Mouse (Mus musculus) heart, adult 8-10 months (tissue): ENCODE data around the gene Inip. TPM values are rescaled to one million over a fixed set of nuclear protein-coding genes. Genes with fewer than 3 reads are reported as not detected.
"Not testable (repeated sequence)": the region's sequence is repeated elsewhere in the genome, so short reads cannot be mapped to it uniquely, and the experiment has no call there.

Source experiments
- DNase-seq: peaks from one replicate; pipeline ENCODE4 v3.0.0; 2022; ENCODE audit warnings: low spot score
- total RNA-seq, 4 experiments: library from RNA; stranded (reverse); gene quantifications; 2 replicates each; pipeline ENCODE4 v1.2.4; 2022

The Inip gene
- total RNA-seq, 4 experiments from 2014 or later = 9.4 to 12.3 (median 10.8) TPM

DNA sequence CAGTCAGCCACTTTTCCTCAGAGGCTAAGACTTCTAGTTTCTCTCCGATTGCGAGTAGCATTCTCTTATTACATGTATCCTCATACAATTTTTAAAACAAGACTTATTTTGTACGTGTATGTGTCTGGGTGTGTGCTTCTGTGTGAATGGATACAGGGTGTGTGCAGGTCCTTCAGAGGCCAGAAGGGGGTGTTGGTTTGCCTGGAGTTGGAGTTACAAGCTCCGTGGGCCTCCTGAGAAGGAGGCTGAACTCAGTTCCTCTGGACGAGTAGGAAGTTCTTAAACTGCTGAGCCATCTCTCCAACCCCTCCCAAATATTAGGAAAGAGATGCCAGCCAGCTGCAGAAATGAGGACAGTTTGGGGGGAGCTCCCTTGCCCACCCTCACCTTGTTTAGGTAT lies 7.0 kb upstream of the Inip start:
- no peak for DNase-seq

DNA sequence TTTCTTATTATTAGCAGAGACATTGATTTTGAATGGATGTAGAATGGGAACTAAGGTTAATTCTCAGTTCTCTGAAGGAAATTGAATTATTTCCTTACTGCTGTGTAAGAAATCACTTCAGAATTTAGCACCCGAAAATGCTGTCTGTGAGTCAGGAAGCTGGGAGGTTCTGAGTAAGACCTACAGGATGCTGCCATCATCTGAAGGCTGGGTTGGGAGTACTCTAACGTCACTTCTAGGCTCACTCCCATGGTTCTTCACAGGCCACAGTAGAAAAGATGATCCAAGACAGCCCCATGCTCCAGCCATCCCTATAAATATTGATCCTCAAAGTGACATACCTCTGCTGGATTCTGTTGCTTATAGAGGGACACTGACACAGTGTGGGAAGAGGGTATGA lies 6.1 kb upstream of the Inip start:
- DNase-seq = no peak

DNA sequence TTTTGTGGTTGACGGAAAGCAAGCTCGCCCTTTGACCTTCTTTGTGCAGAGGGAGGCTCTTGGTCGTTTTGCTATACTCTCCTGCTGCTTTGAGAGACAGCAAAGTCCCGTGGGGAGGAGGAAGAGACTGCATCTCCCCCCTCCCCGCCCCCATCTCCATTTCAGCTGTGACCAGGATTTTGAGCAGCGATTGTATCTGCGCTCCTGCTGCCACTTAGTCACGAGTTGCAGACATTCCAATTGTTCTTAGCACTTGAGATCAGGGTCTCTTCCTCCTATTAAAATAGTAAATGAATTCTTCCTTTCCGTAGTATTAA lies 5.4 kb upstream of the Inip start:
- no peak for DNase-seq

DNA sequence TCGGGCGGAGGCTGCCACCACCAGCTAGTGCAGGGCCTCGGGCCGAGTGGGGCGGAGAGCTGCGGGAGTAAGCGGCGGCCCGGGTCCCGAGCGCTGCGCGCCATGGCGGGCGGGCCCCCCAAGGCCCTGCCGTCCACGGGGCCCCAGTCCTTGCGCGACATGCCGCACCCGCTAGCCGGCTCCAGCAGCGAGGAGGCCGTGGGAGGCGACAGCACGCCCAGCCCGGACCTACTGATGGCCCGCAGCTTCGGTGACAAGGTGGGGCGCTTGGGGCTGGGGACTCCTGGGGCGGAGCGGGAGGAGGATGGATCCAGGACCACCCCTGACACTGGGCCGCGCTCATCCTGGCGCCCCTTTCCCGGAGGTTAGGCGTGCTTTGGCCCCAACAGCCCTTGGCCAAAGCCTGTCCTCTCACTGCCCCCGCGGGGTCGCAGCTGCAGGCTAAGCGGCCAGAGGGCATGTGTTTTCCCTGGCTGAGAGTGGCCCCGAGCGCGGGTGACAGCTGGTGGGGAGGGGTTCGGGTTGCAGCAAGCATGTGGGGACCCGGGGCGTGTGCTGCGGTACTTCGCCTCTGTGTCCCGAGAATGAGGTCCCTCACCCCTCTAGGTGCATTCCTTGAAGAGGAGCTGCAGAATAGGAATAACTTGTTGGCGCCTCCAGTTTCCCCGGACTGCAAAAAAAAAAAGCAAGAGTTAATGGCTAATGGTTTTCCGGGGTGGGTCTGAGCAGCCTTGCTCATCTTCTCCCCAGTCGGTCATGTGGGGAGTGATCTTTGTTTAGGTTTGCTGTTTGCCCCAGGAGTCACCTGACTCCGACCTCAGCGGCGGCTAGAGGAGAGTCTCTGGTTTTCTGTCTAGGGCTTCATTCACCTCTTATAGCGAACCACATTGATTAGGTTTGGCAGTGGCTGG lies 4.8 kb upstream of the Inip start:
- DNase-seq = no peak

DNA sequence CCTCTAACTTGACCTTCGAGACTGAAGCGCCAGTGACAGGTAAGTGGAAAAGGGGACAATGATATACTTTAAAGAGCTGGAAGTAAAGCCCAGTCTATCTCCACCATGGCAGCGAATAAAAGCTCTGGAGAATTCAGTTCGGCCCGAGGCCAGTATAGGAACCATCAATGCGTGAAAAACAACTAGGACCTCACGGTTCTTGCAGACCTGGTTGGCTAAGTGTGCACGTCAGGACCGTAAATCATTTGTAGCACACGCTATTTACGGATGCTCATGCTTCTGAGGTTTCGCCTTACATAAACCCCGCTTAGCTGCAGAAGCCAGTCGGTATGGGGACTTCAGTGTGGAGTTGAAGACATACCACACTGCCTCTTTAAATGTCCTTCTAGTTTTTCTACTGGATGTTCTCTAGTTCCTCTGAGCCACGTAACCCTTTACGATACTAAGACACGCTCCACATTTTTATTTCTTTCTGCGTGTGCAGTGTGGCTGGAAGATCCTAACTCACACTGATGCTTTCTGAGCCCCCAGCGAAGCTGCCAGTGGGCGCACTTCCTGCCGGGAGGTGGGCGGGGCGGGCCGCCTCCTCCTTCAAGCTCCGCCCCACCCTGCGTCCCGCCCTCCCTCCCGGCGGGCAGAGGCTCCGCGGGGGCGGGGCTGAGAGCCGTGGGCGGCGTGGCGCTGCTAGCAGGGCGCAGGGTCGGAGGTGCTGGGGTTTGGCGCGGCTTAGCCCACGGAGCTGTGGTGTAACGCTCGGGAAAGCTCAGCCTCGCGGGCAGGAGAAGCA lies 4.0 kb upstream of the Inip start, which contains the start of gene Snx30:
TSS of gene Snx30 (plus strand) at position 660 of the 787 bp plus-strand sequence.
- peak; percentile 82 for DNase-seq

DNA sequence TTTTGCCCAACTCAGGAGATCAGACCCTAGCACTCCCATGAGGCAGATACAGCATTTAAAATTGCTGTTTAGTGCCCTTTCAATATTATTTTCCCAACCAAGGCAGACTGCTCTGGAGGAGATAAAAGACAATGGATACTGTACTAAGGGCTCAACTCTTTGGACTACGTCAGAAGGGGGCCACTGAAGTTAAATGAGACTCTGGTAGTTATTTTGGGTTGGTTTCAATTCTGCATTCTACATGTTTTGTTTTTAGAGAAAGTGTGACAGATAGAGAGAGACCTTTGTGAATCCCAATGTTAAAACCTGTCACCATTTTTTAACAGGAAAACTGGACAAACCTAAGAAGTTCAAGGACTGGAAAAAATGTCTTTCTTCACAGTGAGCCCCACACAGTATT lies 3.4 kb upstream of the Inip start:
- DNase-seq = no peak

DNA sequence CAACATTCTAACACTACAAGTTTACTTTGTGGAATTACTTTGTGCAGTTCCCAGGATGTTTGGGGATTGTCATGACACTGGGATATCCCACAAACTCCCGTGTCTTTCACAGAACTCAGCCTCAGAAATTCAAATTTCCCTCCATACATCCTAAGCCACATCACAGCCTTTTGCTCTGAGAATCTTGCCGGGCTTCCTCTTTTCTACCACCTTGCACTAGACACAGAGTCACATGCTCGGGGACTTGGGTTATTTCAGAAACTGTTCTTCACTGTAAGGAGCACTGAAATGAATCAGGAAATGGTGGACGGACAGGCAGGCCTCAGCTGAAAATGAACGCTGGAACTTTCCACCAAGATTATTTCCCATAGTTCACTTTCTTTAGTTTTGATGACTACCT lies 2.0 kb upstream of the Inip start:
- DNase-seq = no peak

DNA sequence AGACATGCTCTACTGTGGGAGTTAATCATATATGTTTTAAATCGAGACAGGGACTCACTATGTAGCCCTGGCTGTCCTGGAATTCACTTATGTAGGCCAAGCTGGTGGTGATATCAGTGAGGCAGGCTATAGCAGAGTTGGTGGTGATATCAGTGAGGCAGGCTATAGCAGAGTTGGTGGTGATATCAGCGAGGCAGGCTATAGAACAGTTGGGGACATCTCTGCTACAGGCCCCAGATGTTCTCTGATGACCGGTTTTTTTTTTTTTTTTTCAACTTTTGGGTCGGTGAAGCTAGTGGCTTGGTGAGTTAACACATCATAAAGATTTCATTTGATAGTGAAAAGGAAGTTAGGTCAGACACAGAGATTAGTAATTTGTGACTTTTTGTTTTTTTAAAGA lies 1.4 kb upstream of the Inip start:
- no peak for DNase-seq

DNA sequence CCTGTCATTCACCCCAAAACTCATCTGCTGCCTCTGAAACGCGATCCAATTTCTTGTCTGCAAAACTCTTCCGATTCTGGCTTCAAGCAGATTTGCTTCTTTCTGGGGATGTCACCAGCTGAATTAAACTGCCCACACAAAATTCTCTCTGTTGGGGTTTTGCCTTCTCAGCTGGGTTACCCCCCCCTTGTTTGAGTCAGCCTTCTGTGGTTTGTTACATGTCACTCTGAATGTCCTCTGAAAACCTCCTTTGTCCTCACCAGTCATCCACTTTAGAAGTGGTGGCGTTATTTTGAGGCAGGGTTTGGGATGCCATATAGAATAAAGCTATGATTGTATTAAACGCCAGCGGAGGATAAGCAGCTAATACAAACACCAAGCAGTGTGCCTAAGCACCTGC lies 718 bp upstream of the Inip start:
- DNase-seq = no peak

DNA sequence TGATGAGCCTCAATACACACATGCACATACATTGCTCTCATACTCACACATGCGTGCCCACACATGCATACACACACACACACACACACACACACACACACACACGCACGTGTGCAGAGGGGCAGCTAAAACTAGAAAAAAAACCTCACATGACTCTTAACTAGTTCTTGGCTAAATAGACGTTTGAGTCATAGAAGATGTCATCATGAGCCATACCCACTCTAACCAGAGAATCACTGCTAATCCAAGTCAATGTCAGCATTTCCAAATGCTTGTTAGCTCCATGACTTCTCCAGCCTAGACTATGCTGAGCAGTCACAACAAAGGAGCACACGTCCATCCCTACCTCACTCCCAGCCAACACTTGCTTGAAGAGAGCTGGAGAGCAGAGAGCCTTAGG lies 1.2 kb downstream of the Inip start:
- no peak for DNase-seq

DNA sequence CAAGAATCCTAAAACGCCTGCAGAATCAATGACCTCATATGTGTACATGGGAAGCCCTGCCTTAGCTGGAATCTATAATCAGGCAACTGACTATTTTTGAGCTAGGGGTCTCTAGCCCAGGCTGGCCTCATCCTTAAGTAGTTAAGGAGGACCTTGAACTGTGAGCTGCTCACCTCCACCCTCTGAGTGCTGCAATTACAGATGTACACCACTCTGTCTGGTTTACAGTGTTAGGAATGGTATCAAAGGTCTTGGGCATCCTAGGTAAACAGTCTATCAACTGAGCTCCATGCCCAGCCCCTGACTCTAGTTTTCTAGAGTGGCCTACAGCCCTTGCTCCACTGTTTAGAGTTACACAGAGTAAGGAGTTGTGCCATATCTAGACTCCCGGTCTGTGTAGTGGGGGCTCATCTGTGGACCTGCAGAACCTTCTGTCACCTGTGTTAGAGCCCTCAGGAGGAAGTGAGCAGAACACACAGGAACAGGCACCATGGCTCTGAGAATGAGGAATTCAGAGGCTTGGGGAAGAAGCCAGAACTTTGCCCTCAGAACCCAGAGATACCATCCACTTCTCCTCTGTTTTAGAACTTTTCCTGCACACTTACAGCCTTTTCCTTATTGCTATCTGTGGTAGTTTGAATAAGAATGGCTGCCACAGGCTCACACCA lies 5.5 kb downstream of the Inip start:
- DNase-seq = no peak

DNA sequence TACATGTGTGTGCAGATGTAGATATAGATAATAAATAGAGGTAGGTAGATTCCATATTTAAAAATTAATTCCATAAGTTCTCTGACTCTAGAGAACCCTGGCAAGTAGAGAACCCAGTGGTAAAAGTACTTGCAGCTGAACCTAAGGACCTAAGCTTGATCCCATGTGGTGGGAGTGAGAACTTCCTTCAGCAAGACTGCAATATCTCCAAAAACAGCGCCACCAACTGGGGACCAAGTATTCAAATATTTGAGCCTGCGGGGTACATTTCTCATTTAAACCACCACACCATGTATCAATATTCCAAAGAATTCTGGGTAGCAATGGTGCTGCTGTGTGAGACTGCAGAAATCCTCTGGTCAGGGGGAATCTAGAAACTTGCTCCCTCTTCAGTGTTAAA lies 7.3 kb downstream of the Inip start:
- DNase-seq = no peak

DNA sequence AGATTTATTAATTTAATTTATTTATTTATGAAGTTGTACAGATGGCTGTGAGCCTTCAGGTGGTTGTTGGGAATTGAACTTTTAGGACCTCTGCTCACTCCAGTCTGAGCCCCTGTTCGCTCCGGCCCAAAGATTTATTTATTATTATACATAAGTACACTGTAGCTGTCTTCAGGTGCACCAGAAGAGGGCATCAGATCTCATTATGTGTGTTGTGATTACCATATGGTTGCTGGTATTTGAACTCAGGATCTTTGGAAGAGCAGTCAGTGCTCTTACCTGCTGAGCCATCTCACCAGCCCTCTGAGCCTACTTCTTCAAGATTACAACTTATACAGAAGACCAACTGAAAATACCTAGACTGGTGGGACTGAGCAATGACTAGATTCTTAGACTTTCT lies 7.8 kb downstream of the Inip start:
- not testable (repeated sequence) for DNase-seq

DNA sequence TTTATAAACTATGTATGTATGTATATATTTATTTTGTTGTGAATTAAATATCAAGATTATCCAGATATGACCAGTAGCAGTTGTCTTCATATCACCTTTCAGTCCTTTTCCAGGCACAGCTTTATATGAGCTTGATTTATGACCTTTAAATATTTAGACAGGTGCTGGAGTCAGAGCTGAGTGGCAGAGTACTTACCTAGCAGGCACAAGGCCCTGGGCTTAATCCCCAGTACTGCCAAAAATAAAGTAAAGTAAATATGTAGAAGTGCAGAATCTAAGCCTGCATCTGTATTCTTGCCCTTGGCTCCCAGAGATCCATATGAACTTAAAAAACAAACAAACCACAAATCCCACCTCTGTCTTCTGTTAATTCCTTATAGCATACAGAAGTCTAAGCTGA lies 12.4 kb downstream of the Inip start:
- DNase-seq = no peak

DNA sequence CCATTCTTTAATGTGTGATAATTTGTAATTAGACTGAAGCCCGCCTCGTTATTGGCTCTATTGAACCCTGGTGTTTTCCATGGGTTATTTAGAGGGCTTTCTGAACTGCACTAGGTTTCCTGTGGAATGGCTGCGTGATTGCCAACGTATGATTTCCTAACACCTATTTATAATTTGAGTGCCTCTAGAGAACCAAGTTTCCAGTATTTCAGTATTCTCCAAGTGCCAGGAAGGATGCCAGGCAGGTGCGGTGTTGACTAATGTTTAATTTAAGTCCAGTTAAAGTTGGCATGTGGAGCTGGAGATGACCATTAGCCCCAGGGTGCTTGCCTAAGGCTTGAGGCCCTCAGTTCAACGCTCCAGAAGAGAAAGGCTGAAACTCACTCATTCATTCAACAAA lies 14.3 kb downstream of the Inip start:
- DNase-seq = no peak

DNA sequence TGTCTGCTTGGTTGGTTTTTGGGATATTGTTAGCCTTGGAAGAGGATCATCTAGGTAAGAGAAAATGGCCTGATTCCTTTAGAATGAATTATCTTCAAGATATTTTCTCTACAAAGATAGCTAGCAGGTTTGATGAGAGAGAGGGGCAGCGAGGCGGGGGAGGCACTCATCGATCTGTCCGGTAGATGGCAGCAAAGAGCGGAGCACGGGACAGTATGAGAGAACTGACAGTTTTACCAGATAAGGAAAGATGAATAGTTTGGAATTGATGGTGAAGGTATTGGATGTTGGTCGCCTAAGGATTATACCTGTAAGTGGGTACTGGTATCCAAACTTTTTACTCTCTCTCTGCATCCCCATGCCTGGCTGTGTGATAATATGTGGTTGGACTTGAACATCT lies 14.7 kb downstream of the Inip start:
- peak; percentile 70 for DNase-seq

DNA sequence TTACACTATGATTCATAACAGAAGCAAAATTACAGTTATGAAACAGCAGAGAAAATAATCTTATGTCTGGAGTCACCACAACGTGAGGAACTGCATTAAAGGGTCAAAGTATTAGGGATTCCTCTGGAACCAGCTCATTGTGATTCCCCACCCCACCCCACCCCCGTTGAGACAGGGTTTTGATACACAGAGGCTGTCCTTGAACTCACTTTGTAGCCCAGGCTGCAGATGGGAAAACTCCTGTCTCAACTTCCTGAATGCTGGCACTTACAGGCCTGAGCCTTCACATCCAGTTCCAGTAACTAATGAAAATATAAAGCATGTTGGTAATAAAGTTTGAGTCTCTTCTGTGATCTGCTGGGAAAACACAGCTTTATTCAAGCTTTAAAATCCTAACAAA lies 16.0 kb downstream of the Inip start:
- DNase-seq = no peak

DNA sequence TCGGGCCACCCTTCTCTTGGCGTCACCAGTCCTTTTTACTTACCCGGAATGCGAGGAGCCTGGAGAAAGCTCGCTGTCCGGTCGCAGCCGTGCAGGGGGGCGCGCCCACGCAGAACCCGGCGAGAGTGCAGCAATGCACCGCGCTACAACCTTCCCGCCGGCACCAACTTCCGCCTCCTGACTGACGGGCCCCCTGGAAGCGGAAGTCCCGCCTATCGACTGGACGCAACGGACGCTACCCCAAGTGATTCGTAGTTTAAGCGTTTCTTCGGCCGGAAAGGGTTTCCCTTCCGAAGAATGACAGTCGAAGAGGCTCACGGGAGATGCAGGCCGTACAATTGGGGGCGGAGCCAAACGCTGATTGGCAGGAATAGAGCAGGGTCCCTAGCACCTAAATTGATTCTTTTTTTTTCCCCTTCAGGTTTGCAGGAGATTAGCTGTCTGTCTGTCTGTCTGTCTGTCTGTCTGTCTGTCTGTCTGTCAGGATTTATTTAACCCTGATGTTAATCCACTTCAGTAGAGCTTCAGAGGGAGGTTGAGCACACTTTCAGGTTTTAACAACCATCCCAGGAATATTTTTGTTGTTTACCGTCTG lies 17.6 kb downstream of the Inip start:
- DNase-seq = peak; percentile 98

DNA sequence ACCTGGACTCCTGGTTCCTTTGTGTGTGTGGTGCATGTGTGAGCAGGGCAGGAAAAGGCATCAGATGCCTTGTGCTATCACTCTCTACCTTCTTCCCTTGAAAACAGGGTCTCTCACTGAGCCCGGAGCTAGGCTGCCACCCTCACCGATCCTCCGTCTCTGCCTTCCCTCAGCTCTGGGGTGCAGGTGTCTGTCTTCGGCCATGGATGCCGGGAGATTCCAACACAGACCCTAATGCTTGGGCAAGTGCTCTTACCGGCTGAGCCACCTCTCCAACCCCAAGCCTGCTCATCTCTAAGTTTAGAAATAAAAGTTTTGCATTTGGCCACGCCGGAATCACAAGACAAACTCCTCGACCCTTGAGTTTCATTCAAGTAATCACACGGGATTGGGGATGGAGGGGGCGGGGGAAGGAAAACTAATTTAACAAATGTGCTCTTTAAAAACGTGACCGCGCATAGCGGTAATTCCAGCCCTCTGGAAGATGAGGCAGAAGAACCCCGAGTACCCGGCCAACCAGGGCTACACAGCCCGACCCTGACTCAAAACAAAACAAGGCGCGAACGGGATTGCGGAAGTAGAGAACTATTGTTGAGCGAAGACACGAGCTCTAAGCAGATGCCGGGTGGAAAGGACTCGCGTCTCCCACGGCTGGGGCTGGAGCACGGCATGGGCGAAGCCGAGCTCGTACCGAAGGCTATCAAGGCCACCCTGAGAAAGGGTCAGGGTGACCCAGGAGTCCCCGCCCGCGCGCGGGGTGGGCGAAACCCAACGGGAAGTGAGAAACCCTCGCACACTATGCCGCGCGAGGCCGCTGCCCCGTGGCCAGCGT lies 18.3 kb downstream of the Inip start:
- no peak for DNase-seq

DNA sequence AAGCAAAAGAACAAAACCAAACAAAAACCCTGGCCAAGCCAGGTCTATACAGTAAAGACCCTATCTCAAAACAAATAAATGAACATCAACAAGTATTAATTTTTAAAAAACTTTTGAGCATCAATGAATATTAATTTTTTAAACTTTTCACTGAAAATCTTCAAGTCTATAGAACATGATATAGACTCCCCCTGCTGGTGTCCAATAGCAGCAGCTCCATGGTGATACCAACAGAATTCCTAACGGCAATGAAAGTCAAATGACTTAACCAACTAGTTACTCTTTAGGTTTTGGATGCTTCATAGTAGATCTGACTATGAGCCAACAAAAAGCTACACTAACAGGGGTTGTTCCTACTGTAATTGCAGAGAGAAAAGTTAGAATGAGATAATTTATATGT lies 20.8 kb downstream of the Inip start:
- no peak for DNase-seq

DNA sequence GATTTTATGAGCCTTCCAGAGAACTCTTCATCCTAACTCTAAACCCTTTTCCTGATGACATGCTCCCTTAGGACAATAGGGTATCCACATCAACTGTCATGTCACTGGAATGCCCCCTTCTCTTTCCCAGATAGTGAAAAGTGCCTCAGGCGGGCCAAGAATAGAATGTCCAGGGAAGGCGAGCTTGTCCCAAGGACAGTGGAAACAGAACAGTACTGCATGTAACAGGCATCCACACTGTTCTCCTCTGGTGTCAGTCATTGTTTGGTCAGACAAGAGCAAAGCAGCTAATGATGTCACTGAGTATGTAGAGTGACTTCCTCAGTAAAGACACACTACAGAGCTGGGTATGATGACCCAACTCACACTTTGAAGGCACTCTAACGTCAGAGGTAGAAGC lies 23.6 kb downstream of the Inip start:
- no peak for DNase-seq
